Mouse (Mus musculus) olfactory bulb, adult 2 months (tissue): ENCODE results near the gene Arrdc3. TPM values are rescaled to one million over a fixed set of nuclear protein-coding genes. Genes with fewer than 3 reads are reported as not detected.

ENCODE experiments used
- H3K27ac ChIP-seq: fragments of 200-500 bp; 2 replicates; pipeline ENCODE4 v1.5.1; 2012; ENCODE audit warnings: low read depth, low read length; ENCODE audit not compliant: insufficient read depth
- H3K4me1 ChIP-seq: fragments of 200-500 bp; 2 replicates; pipeline ENCODE4 v1.6.1; 2012; ENCODE audit warnings: low read length; ENCODE audit not compliant: control insufficient read depth, insufficient read depth
- H3K4me3 ChIP-seq: fragments of 200-500 bp; 2 replicates; pipeline ENCODE4 v1.5.1; 2012; ENCODE audit warnings: mild to moderate bottlenecking, low read depth, low read length, moderate library complexity; ENCODE audit not compliant: insufficient read depth
- CTCF ChIP-seq: fragments of 200-500 bp; IDR thresholded peaks from 2 replicates; pipeline ENCODE4 v1.5.1; 2012; ENCODE audit warnings: low read depth, mild to moderate bottlenecking, low read length, moderate library complexity; ENCODE audit not compliant: insufficient read depth
- POLR2A ChIP-seq: fragments of 200-500 bp; IDR thresholded peaks from 2 replicates; pipeline ENCODE4 v1.6.1; 2012; ENCODE audit warnings: mild to moderate bottlenecking, low read depth, low read length, moderate library complexity; ENCODE audit not compliant: insufficient read depth
- WGBS: fragments of 180-500 bp; shearing (Covaris S2); methylation state at CpG from one replicate; pipeline ENCODE4 v1.1.7; 2018; 5-methylcytosine and 5-hydroxymethylcytosine counted together
- polyA plus RNA-seq: library from polyadenylated mRNA; stranded (reverse); fragments of >200 nt; gene quantifications from 2 replicates; pipeline ENCODE4 v1.2.4, GENCODE M21; 2012; ENCODE audit warnings: low replicate concordance; ENCODE audit not compliant: missing spikeins, insufficient read depth, insufficient read length

Arrdc3 gene
- polyA plus RNA-seq, 1 experiment: not detected

- Histone ChIP-seq H3K27ac (no peak overlapping the region), H3K4me3 (no peak overlapping the region), H3K4me1 (peaks cover 2% of the 10 kb centered on the region; the same call in 1 of the 2 replicates)
- TF ChIP-seq POLR2A (no peak), CTCF (no peak)
- 71% methylated on average over 1 of the region's 1 CpGs for WGBS
Observed at GRCm38 (mm10) chr13:80939866-80940265, 56.7 kb downstream of the Arrdc3 start.

- peaks cover 2% of the 10 kb centered on the region; the same call in 1 of the 2 replicates for H3K4me1 ChIP-seq
- 71% methylated on average over 5 of the region's 5 CpGs for WGBS
- TF ChIP-seq POLR2A (no peak), CTCF (no peak)
- H3K27ac ChIP-seq: no peak overlapping the region
- H3K4me3 ChIP-seq: no peak overlapping the region
Observed at GRCm38 (mm10) chr13:80940421-80940820, 57.2 kb downstream of the Arrdc3 start.

GRCm38 (mm10) chr13:80940860-80941630 is 57.9 kb downstream of the Arrdc3 start:
- TF ChIP-seq CTCF (no peak), POLR2A (no peak)
- WGBS: 71% methylated on average over 10 of the region's 10 CpGs
- peaks cover 2% of the 10 kb centered on the region; the same call in 1 of the 2 replicates for H3K4me1 ChIP-seq
- H3K4me3 ChIP-seq: no peak overlapping the region
- no peak overlapping the region for H3K27ac ChIP-seq

- no peak overlapping the region for H3K27ac ChIP-seq
- no peak for TF ChIP-seq CTCF
- TF ChIP-seq POLR2A: no peak
- no peak overlapping the region for H3K4me3 ChIP-seq
- peaks cover 2% of the 10 kb centered on the region; the same call in 1 of the 2 replicates for H3K4me1 ChIP-seq
Observed at GRCm38 (mm10) chr13:80944532-80944931, 61.3 kb downstream of the Arrdc3 start.
